Mouse (Mus musculus) lung, postnatal 0 days (tissue): ENCODE data around the gene Dvl3.

Source experiments
- CTCF ChIP-seq: IDR thresholded peaks from 2 replicates; pipeline ENCODE4 v1.5.1; 2016; ENCODE audit warnings: antibody characterized with exemption, mild to moderate bottlenecking
- EP300 ChIP-seq: IDR thresholded peaks from 2 replicates; pipeline ENCODE4 v1.6.1; 2016; ENCODE audit warnings: antibody characterized with exemption, mild to moderate bottlenecking, control low read depth

DNA sequence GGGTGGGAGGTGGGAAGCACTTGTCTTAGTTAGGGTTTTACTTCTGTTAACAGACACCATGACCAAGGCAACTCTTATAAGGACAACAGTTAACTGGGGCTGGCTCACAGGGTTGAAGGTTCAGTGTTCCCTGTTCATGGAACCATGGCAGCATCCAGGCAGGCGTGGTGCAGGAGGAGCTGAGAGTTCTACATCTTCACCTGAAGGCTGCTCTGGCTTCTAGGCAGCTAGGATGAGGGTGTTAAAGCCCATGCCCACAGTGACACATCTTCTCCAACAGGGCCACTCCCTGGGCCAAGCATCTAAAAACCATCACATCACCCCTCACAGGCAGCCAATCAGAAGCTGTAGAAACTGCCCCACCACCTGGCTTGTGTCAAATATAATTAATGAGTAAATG, 45.1 kb upstream of the Dvl3 start:
- no peak for TF ChIP-seq CTCF
- no peak for TF ChIP-seq EP300
